Mouse (Mus musculus): ENCODE data around the gene Ugt1a9. TPM values are rescaled to one million over a fixed set of nuclear protein-coding genes. Genes with fewer than 3 reads are reported as not detected.

The Ugt1a9 gene
- polyA plus RNA-seq, 1 experiment from 2014 or later = 9.3 TPM

GRCm38 (mm10) chr1:88197443-88197842, 126.8 kb downstream of the Ugt1a9 start:
- H3K9me3 ChIP-seq (replicated peaks; ENCODE audit: low read length) = no peaks in the 10 kb centered on the region
- DNase-seq (ENCODE audit: low spot score) (no peak), ATAC-seq (replicated peaks; ENCODE audit: low FRiP score, low read depth) (no peak)
- no peak overlapping the region for H3K27ac ChIP-seq
- no peaks in the 10 kb centered on the region for H3K4me1 ChIP-seq (replicated peaks; ENCODE audit: insufficient read depth, low read length)
- H3K4me3 ChIP-seq (replicated peaks; ENCODE audit: low read depth, low read length) = no peak overlapping the region
- no peak for TF ChIP-seq CTCF (IDR thresholded peaks at IDR 0.05; ENCODE audit: low read depth)
- H3K4me2 ChIP-seq (ENCODE audit: low read length) = no peak overlapping the region
- no peak overlapping the region for H3K9ac ChIP-seq (ENCODE audit: low read depth, low read length)
- H3K27me3 ChIP-seq (ENCODE audit: insufficient read depth, low read length) = no peaks in the 10 kb centered on the region
- 51% methylated on average over 3 of the region's 3 CpGs for WGBS
- H3K36me3 ChIP-seq (ENCODE audit: insufficient read depth, low read length) = no peaks in the 10 kb centered on the region

GRCm38 (mm10) chr1:88199996-88200395, 129.4 kb downstream of the Ugt1a9 start:
- WGBS = 65% methylated on average over 2 of the region's 2 CpGs
- no peak overlapping the region for H3K4me3 ChIP-seq (replicated peaks; ENCODE audit: low read depth, low read length)
- no peaks in the 10 kb centered on the region for H3K36me3 ChIP-seq (ENCODE audit: insufficient read depth, low read length)
- no peak overlapping the region for H3K9ac ChIP-seq (ENCODE audit: low read depth, low read length)
- no peak overlapping the region for H3K27ac ChIP-seq
- no peak; the same call in 1 of the 2 replicates for ATAC-seq (replicated peaks; ENCODE audit: low FRiP score, low read depth)
- TF ChIP-seq CTCF (IDR thresholded peaks at IDR 0.05; ENCODE audit: low read depth) = no peak
- DNase-seq (ENCODE audit: low spot score) = no peak
- no peak overlapping the region for H3K4me2 ChIP-seq (ENCODE audit: low read length)
- H3K4me1 ChIP-seq (replicated peaks; ENCODE audit: insufficient read depth, low read length) = no peaks in the 10 kb centered on the region; the same call in 1 of the 2 replicates
- H3K27me3 ChIP-seq (ENCODE audit: insufficient read depth, low read length) = no peaks in the 10 kb centered on the region
- H3K9me3 ChIP-seq (replicated peaks; ENCODE audit: low read length) = no peaks in the 10 kb centered on the region

GRCm38 (mm10) chr1:88200456-88200855, 129.9 kb downstream of the Ugt1a9 start, which contains the start of gene Ugt1a2:
Ugt1a2 (plus strand) TSS chr1:88200601.
- peak within 1 kb of the TSS; percentile 52; the same call in 1 of the 2 replicates for H3K27ac ChIP-seq
- no peaks in the 10 kb centered on the region for H3K9me3 ChIP-seq (replicated peaks; ENCODE audit: low read length)
- WGBS = 58% methylated on average over 7 of the region's 7 CpGs
- peaks cover 4% of the 10 kb centered on the region; the same call in 1 of the 2 replicates for H3K4me1 ChIP-seq (replicated peaks; ENCODE audit: insufficient read depth, low read length)
- no peak; the same call in 1 of the 2 replicates for ATAC-seq (replicated peaks; ENCODE audit: low FRiP score, low read depth)
- DNase-seq (ENCODE audit: low spot score) = peak; percentile 37
- TF ChIP-seq CTCF (IDR thresholded peaks at IDR 0.05; ENCODE audit: low read depth) = no peak
- H3K4me3 ChIP-seq (replicated peaks; ENCODE audit: low read depth, low read length) = no peak within 1 kb of the TSS
- no peaks in the 10 kb centered on the region for H3K36me3 ChIP-seq (ENCODE audit: insufficient read depth, low read length)
- H3K4me2 ChIP-seq (ENCODE audit: low read length) = 0 out of 2 replicates have a peak within 1 kb of the TSS, but pooled peaks have one; percentile 5
- no peaks in the 10 kb centered on the region for H3K27me3 ChIP-seq (ENCODE audit: insufficient read depth, low read length)
- H3K9ac ChIP-seq (ENCODE audit: low read depth, low read length) = no peak within 1 kb of the TSS

- peak; percentile 78 for DNase-seq (ENCODE audit: low spot score)
- H3K9me3 ChIP-seq (replicated peaks; ENCODE audit: low read length) = no peaks in the 10 kb centered on the region
- peaks cover 4% of the 10 kb centered on the region; the same call in 1 of the 2 replicates for H3K4me1 ChIP-seq (replicated peaks; ENCODE audit: insufficient read depth, low read length)
- no peaks in the 10 kb centered on the region for H3K27me3 ChIP-seq (ENCODE audit: insufficient read depth, low read length)
- H3K4me3 ChIP-seq (replicated peaks; ENCODE audit: low read depth, low read length) = peak within 1 kb of the TSS; percentile 31
- H3K9ac ChIP-seq (ENCODE audit: low read depth, low read length) = peak within 1 kb of the TSS; percentile 60
- ATAC-seq (replicated peaks; ENCODE audit: low FRiP score, low read depth) = peak; percentile 91
- no peaks in the 10 kb centered on the region for H3K36me3 ChIP-seq (ENCODE audit: insufficient read depth, low read length)
- no peak within 1 kb of the TSS for H3K27ac ChIP-seq
- no peak for TF ChIP-seq CTCF (IDR thresholded peaks at IDR 0.05; ENCODE audit: low read depth)
- 9% methylated on average over 62 of the region's 62 CpGs for WGBS
- peak within 1 kb of the TSS; percentile 65 for H3K4me2 ChIP-seq (ENCODE audit: low read length)
Observed at GRCm38 (mm10) chr1:88205294-88205922, 134.8 kb downstream of the Ugt1a9 start, which contains the start of gene Dnajb3. Dnajb3 (minus strand) TSS chr1:88205782.

- WGBS = 86% methylated on average over 2 of the region's 2 CpGs
- H3K4me3 ChIP-seq (replicated peaks; ENCODE audit: low read depth, low read length) = no peak overlapping the region
- H3K27ac ChIP-seq = no peak overlapping the region
- peaks cover 7% of the 10 kb centered on the region; the same call in 1 of the 2 replicates for H3K9me3 ChIP-seq (replicated peaks; ENCODE audit: low read length)
- no peak for TF ChIP-seq CTCF (IDR thresholded peaks at IDR 0.05; ENCODE audit: low read depth)
- no peaks in the 10 kb centered on the region for H3K27me3 ChIP-seq (ENCODE audit: insufficient read depth, low read length)
- H3K36me3 ChIP-seq (ENCODE audit: insufficient read depth, low read length) = no peaks in the 10 kb centered on the region
- H3K9ac ChIP-seq (ENCODE audit: low read depth, low read length) = no peak overlapping the region
- DNase-seq (ENCODE audit: low spot score) (no peak), ATAC-seq (replicated peaks; ENCODE audit: low FRiP score, low read depth) (no peak)
- no peak overlapping the region for H3K4me2 ChIP-seq (ENCODE audit: low read length)
- peaks cover 4% of the 10 kb centered on the region; the same call in 1 of the 2 replicates for H3K4me1 ChIP-seq (replicated peaks; ENCODE audit: insufficient read depth, low read length)
Observed at GRCm38 (mm10) chr1:88206843-88207479, 136.4 kb downstream of the Ugt1a9 start.

- 69% methylated on average over 8 of the region's 8 CpGs for WGBS
- no peak for TF ChIP-seq CTCF (IDR thresholded peaks at IDR 0.05; ENCODE audit: low read depth)
- peaks cover 47% of the 10 kb centered on the region for H3K9me3 ChIP-seq (replicated peaks; ENCODE audit: low read length)
Observed at GRCm38 (mm10) chr1:88211812-88212211, 141.2 kb downstream of the Ugt1a9 start, which contains the start of gene Ugt1a1. Ugt1a1 (plus strand) TSS chr1:88211959.

More at GRCm38 (mm10) chr1:88211812-88212211, 141.2 kb downstream of the Ugt1a9 start, which contains the start of gene Ugt1a1:
- Histone ChIP-seq H3K4me2 (ENCODE audit: low read length) (no peak within 1 kb of the TSS), H3K9ac (ENCODE audit: low read depth, low read length) (no peak within 1 kb of the TSS), H3K4me3 (replicated peaks; ENCODE audit: low read depth, low read length) (no peak within 1 kb of the TSS), H3K27me3 (ENCODE audit: insufficient read depth, low read length) (no peaks in the 10 kb centered on the region), H3K36me3 (ENCODE audit: insufficient read depth, low read length) (no peaks in the 10 kb centered on the region), H3K27ac (no peak within 1 kb of the TSS), H3K4me1 (replicated peaks; ENCODE audit: insufficient read depth, low read length) (no peaks in the 10 kb centered on the region)
- peak; percentile 6; the same call in 1 of the 2 replicates for ATAC-seq (replicated peaks; ENCODE audit: low FRiP score, low read depth)
- DNase-seq (ENCODE audit: low spot score) = peak; percentile 41

All from kidney, postnatal 0 days (tissue).